Mouse (Mus musculus): ENCODE measurements at regions not wholly inside any gene's neighbourhood (a gene's known extent, or its start where the extent isn't known, plus 50 kb on each side); places are given as distances from the start of the nearest gene placed in this dataset.
A peak's percentile ranks its signal among the peaks of the same experiment; 100 is the strongest.

DNA sequence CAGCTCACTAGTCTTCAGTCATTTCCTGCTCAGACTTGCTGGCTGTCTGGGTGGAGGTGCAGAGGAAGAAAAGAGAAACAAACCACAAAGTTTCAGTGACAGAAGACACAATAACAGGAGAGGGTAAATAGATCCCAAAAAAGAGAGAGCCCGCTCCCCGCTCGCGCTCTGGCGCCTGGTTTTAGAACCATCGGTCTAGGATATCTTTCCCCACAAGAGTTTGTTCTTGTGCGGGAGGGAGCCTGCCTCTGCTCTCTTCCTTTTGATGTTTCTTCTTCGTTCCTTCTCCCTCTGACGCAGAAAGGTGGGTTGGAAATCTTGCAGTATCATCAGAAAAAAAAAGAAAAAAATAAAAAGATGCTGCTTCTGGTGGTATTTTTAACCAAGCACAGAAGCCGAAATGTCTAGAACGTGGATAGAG, 71.3 kb upstream of the Zfp217 start:
- no peak for DNase-seq (ENCODE audit: low spot score)

DNA sequence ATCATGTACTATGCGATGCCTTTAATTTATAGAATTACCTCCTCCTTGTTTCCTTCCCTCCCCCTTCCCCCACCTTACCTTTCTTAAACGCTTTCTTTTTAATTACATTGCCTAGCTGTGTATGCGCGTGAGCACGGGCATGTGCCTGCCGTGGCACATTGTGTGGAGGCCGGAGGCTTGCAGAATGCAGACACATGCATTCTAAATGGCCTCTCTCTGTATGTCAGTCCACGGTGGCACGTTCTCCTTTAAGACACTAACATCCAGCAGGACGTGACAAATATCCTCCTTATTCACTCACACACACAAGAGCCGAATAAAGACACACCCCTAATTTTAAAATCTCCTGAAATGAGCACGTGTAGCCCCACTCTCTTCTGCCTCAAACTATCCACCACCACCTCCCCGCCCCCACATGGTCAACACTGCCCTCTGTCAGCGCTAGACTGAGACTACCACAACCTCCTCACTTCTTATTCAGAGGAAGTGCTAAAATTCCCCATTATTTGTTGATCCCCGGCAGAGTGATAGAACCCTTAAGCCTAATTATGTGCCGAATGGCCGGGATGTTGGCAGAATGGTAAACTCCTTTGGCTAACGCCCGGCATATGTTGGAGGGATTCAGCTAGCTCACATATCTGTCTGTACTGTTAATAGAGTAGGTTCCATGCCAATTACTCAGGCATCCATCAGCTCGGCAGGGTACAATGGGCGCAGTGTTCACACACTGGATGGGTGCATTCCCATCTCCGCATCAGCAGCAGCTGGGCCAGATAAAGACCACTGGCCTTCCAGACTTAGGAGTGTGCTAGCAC, 70.5 kb upstream of the Zfp217 start:
- DNase-seq (ENCODE audit: low spot score): peak; percentile 74

DNA sequence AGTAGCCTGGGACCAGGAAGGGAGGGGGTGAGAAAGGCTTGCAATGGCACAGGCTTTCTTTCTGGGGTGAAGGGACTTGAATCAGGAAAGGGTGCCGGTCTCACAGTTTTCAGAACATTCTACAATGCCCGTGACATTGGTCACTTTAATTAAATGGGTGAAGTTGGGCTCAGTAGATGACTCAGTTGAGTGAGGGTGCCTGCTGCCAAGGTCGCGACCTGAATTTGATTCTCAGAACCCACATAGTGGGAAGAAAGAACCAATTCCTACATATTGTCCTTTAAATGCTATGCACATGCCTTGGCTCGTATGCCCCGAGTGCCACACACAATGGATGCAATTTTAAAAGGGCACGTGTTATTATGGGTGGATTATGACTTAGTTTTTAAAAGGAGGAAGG, 68.4 kb upstream of the Zfp217 start:
- no peak for DNase-seq (ENCODE audit: low spot score)

DNA sequence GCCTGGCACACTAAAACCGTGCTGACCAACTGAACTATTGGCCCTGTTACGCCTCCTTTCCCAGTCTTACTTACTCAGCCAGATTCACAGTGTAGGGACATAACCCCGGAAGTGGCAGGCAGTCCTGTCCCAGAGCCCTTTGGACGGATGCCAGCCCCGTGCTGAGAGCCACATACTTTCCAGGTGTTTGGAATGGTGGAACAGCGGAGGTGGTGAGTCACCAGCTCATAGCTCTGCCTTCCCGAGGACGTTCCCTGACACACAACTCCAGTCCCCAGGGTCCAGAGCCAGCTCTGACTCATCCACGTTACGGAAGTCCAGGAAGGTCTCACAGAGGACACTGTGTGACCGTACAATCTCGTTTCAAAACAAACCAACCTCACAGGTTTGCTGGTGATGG, 61.2 kb upstream of the Zfp217 start:
- no peak for DNase-seq (ENCODE audit: low spot score)

DNA sequence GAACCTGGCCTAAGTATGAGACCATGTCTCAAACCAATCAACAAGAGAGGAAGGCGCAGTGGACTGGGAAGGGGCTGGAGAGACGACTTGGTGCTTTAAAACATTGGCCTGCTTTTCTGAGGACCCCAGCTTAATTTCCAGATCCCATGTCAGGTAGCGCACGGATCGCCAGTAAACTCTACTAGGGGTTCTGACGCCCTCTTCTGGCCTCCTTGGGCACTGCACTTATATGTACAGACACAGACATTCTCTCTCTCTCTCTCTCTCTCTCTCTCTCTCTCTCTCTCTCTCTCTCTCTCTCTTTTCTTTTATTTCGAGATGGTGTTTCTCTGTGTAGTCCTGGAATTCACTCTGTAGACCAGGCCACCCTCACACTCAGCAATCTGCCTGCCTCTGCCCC, 60.0 kb upstream of the Zfp217 start:
- no peak for DNase-seq (ENCODE audit: low spot score)

DNA sequence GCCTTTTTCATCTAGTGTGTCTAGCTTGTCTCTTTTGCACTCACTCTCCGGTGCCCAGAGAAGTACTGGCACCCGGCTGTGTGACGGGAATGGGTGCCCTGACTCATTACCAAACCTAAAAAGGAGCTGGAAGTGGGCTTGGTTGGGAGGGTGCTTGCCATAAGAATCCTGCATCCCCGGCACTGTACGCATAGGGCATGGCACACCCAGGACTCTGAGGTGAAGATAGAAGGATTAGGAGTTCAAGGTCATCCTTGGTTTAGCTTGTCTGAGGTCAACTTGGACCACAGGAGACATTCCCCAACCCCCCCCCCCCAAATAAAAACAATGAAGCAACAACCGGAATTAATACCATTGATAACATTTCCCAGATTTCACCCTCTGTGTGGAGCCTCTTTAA, 59.5 kb upstream of the Zfp217 start:
- DNase-seq (ENCODE audit: low spot score): no peak

DNA sequence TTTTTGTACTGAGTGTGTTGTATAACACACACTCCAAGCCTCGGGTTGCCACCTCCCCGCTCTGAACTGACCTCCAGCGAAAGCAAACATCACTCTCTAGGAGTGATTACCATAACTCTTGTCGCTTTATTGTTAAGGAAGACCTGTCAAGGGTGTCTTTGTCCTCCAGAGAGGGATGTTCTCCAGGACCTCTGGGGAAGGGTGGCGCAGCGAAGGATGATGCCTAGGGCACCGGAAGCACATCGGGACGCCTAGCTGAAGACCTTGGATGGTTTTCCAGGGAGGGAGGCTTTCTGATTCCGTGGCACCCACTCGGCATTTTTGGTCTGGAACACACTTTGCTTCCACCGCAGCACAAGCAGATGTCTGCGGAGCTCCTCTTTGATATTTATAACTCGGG, 59.0 kb upstream of the Zfp217 start:
- DNase-seq (ENCODE audit: low spot score): no peak

DNA sequence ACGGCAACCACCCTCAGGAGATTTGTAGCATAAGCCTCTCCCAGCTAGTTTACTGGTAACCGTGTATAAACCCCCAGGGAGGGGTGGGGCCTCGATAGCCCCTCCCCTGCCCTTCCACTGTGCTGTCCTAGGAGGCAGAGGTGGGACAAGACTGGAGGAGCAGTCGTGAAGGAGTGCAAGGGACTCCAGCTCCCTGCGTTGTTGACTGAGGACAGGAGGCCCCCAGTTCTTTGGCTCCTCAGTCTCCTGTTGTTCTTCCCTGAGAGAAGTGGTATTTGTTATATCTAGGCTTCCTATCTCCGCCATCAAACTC, 58.5 kb upstream of the Zfp217 start:
- peak; percentile 53 for DNase-seq (ENCODE audit: low spot score)

DNA sequence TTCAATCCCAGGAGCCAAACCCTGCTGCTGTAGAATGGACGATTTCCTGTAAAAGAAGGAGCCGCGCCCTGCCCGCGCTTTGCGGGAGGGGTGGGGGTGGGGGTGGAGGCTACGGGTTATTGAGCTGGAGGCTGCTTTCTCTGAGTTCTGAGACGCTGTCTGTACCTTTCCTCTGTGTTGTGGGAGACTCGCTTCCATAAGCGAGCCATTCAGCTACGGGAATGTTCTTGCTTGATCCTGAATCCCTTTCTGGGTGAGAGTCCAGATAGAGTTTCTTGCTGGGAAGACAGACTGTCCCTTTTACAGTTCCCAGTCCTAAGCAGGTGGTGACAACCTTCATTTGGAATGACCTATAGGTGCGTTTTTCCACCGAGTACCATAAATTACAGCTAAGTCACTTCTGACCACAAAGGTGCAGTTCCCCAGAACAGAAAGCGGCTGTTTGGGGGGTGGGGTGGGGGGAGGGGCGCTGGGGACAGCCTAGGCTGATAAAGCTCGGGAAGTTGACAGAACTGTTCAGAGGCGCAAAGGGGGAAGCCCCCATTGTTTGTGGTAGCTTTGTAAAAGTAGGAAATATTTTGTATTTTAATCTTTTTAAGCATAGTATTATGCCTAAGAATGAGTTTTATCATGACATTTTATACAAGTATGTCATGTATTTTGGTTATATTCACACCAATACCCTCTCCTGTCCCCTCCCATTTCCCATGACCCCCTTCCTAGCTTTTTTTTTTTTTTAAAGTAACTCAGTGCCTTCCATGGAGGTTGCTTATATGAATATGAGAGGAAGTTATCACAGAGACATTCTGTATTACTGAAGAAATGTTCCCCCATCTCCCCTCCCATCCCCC, 57.9 kb upstream of the Zfp217 start:
- peak; percentile 39 for DNase-seq (ENCODE audit: low spot score)

DNA sequence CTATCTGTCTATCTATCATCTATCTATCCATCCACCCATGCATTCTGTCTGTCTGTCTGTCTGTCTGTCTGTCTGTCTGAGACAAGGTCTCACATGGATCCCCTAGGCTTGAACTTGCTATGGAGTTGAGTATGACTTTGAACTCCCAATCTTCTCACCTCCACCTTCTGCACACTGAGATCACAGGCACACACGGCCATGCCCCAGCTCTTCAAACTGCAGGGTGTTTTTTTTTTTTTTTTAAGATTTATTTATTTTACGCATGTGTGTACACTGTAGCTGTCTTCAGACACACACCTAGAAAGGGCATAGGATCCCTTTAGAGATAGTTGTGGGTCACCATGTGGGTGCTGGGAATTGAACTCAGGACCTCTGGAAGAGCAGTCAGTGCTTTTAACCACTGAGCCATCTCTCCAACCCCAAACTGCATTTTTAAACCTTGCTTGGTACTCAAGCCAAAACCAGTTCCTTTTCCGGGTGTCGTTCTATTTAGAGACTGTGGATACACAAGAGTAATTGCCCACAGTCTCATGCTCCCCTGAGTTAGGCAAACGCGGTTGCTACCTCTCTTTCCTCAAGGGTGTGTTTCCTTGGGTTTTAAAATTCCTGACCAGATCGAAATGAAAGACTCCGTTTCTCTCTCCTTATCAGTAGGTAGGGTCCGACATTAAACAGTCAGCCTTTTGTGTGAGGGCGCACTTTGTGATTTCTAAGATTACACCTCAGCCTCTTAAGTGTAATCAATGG, 57.0 kb upstream of the Zfp217 start:
- no peak for DNase-seq (ENCODE audit: low spot score)

DNA sequence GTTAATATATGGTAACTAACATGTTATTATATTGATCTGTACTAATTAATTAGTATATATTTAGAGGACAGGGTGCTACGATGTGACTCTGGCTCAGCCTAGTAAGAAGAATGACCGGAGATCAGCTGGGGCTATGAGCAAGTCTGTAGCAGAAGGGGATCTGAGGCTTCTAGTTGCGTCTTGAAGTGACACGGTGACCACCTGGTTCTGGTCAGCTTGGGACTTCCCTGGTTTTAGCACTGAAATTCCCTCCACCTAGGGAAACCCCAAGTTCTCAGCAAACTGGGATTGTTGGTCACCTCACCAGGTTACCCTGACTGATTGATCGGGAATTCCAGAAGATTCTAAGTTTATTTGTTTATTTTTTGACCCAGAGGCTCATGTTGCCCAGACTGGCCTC, 55.6 kb upstream of the Zfp217 start:
- no peak for DNase-seq (ENCODE audit: low spot score)

DNA sequence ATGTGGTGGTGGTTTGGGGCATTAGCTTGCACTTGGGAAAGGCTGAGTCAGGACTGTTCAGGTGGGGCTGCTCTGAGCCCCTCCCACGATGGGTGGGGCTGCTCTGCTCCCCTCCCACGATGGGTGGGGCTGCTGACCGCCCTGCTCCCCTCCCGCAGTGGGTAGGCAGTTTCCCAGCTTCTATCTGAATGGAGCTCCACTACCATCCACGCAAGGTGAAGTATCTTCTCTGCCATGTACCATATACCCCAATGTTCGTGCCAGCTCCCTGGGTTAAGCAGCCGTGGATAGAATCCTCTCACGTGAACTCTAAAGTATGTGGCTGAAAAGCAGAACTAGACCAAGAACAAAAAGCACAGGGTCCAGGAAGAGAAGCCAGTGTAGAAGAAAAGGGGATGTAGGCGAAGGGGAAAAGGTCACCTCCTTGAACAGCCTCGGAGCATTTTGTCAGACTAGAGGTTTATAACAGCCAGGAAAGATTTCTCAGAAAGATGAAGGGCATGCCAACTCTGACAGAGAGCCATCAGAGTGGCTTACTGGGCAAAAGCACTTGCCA, 54.0 kb upstream of the Zfp217 start:
- no peak for DNase-seq (ENCODE audit: low spot score)
